Mouse (Mus musculus): ENCODE measurements around the gene Gtpbp1.

Gene Gtpbp1

DNA sequence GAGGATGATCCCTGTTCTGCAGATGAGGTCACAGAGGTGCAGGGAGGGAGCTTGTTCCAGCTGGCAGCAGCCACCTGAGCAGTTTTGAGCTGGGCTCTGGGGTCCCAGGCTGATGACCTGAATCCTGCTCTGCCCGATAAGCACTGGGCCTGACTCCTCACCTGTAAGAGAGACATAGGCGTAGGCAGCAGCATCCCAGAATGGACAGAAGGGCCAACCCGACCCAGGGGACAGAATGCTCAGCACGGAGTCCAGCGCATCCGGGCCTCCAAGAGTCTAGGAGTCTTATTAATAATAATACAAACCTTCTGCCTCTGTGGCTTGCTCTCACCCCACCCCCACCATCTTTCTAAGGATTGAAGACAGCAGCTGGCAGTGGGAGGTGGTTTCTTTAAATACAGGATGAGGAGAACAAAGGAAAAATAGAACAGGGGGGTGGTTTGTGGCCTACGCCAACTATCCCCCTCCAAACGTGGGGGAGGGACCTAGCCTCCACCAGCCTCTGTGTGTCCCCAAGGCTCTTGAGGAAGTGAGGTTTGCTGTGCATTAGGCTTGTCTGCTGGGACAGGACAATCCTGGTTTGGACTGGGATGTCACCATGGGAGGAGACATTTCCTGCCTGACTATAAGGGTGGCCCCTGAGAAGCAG, 65.5 kb downstream of the Gtpbp1 start:
- no peak for DNase-seq

DNA sequence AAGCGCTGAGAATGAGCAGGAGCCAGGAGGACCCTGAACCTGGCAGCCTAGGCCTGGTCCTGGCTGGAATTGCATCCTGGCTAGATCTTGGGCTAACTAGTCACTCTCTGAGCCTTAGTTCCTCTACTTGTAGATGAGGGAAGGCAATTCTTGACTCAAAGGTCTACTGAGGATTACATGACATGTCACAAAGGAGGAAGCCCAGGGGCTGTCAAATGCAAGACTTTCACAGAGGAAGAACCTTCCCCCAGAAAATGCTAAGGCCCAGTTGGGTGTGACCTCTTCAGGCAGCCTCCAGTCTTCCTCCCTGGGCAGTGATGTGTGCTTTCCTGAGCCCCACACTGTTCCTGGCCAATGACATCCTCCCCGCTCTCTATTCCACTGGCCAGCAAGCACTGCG, 66.5 kb downstream of the Gtpbp1 start:
- DNase-seq: no peak

DNA sequence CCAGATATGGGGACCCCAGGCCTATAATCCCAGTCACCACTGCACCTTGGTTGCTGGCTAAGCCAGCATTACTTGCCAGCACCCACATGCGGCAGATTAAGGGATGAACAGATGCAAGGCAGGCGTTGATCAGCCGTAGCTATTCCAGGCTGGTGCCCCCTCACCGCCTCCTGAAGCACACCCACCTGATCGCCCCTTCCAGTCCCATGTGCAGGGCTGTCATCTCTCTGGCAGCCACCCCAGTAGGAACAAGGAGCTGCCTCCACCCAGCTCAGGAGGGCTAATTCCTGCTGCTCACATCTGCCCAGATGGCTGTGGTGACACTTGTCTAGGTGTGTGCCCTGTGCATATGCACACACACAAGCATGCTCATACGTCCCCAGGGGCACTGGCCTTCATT, 70.3 kb downstream of the Gtpbp1 start:
- no peak for DNase-seq

DNA sequence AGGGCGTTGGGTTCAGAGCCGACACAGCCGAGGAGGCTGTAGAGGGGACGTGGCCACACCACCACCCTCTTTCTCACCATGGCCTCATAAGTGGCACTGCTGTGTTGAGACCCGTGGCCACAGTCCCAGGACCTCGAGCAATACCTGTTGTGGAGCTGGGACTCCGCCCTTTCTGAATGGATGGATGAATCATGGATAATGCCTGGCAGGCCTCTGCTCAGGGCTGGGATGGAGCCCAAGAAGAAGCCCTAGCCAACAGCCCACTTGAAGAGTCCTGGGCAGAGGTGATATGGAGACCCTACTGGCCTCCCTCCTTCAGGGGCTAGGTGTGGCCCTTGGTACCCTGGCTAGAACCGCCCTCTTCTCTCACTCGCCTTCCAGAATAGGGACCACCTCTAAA, 72.4 kb downstream of the Gtpbp1 start:
- no peak for DNase-seq

DNA sequence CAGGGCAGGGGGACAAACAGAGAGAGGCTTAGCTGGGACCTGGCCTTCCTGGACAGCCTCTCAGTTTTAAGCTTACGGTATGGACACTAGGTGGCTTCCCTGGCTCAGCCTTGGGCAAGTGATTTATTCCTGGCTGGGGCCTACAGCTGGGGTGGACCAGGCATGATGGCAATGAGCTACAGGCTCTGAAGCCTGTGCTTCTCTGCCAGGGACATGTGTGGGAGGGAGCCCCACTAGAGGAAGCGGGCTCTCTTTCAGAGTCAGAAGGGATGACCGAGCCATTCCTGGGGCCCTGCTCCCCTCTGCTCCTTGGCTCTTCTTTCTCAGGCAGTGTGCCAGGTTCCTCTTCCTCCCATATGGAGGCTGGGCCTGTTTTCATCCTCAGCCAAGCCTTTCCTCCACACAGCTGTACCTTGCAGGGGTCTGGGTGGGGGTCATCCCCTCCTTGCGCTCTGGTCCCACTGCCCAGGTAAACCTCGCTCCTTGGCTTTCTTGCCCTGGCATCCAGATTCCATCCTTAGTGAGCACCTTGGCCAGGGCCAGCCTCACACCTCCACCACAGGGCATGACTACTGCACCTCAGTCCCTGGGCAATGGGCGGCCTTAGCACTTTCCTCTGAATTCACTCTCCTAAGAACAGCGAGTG, 73.1 kb downstream of the Gtpbp1 start:
- DNase-seq: no peak

DNA sequence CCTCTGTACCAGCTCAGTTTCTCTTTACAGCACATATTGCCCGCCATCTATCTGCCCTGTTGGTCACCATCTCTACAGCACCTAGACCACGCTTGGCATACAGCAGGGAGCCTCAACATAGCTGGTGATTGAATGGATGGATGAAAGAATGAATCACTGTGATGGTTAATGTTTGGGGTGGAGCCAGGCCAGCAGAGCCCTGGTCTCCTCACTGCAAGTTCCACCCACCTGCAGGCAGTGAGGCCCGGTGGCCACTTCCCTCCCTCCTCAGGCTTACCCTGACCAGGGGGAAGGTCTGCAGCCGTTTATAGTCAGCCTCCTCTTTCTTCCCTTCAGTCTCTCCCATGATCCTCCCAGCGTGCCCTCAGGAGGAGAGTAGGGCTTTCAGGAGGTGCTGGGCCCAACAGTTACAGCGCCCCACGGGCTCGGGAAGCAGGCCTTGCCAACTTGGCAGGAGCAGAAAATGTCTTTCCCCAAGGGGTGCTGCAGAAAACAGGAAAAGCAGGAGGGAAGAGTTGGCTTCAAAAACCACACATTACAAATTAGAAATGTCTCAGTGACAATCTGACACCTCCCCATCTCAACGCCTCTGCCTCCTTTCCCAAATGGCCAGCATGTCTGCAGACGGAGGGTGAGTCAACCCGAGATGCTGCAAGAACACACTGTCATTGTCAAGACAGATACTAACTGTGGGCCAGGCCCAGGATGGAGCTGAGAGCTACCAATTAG, 74.1 kb downstream of the Gtpbp1 start:
- DNase-seq: no peak

DNA sequence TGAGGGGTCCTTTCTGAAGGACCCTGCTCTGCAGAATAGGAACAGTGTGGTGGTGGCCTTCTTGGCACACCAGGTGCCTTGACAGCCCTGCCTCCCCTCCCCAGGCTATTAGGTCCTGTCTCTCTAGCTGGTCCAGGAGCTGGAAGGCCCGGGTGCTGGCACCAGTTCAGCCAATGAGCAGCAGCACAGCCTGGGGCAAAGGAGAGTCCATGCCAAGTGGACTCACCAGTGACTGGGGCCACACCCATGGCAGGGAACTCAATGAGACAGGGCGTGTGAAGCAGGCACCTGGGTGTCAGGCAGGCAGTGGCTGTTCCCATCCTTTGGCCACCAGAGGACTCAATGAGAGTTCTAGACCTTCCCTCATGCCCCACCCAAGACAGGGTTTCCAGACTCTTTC, 74.7 kb downstream of the Gtpbp1 start:
- DNase-seq: peak; percentile 81 to 94

DNA sequence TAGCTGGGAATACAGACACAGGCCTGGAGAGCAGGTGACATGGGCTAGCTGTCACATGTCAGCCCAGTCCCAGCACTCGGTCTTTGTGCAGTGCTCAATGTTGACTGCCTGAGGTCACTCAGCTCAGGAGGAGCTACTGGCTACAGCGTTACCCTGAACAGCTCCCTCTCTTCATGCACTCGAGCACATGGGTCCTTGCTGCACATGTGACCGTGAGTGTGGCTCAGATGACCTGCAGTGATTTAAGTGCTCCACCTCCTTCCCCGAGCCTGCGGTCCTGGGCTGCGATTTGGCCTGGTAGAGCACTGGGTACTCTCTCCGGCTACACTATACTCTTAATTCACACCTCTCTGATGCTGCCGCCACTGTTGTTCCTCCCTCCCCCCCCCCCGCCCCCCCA, 75.5 kb downstream of the Gtpbp1 start:
- no peak for DNase-seq

DNA sequence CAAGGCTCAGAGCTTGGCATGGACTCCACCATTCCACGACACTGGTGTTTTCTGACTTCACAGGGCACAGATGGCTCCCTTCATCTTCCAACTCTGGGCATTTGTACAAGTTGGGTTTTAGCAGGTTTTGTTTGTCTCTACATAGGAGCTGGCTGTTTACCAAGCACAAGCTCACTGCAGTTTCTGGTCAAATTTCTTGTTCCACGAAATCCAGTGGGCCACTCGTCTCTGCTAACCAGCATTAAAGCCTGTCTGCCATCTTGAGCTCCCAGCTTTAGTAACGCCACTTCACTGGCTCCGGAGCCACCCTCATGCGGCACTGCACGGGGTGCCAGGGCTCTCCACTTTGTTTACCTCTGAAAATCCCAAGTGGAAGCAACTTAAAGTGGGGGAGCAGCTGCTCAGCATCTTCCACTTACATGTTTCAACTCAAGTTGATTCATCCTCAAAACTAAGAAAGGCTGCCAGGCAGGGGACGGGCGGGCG, 76.0 kb downstream of the Gtpbp1 start:
- DNase-seq: no peak

DNA sequence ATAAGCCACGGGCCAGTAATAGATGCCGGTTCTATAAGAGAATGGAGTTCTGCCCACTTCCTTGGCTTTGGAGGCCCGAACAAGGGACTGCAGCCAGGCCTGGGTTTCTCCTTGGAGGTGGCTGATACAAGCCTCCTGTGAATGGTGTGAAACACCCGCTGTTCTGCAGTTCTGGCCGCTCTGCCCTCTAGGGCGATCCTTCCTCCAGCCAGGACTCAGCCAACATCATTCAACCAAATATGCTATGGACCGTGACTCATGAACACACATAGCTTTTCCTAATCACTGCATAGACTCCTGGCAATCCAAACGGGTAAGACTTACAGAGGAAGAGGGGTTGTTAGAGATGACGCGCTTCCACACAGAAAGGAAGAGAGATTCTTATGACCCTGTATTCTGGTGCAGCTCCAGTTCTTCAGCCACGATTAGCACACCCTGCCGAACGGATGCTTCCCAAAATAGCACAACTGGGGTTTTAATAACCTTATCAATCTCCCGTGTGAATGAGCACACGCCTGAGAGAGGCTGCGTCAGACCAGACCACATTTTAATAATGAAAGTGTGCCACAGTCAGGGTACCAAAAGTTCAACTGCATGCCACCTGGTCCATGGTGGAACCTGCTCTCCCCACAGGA, 76.8 kb downstream of the Gtpbp1 start:
- no peak for DNase-seq

DNA sequence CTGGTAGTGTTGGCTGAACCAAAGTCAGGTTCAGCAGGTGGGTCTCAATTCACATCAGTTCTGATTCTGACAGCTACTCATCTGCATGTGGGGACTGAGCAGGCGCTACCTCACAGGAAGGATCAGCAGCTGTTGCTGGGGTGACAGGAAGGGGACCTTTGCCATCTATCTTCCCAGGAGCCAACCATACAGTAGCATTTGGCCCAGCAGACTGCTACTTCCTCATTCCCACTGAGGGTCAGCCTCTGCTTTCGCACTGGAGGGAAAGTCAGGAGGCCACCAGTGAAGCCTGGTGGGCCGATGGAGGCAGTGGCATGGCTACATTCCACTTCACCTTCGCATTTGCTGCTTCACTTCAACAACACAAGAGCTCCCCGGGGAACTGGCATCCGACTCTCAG, 77.7 kb downstream of the Gtpbp1 start:
- DNase-seq: no peak

DNA sequence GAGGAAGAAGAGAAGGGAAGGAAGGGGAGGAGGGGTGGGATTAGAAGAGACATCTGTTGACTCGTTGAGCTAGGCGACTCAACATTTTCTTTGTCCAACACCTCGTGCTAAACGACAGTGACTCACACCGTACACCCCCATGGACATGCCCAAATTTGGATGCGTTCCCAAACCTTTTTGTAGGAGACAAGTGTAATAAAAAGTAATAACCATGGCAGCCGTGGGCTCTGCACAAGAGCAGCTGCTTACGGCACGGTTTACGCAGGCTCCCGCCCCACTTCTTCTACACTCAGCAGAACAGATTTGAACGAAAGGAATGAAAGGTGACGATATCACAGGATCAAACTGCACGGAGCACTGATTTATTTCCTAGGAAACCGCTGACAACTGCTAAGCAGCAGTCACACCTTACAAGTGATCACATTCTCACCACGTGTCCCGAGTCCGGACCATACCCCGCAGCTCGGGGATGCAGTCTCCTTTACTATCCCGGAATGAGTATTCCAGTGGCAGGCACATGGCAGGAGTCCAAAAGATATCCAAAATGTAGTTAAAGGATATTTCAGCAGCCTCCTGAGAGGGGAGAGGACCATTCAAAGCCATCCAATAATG, 80.1 kb downstream of the Gtpbp1 start:
- no peak for DNase-seq
